Mouse (Mus musculus): ENCODE measurements around the gene Nif3l1. TPM values are rescaled to one million over a fixed set of nuclear protein-coding genes. Genes with fewer than 3 reads are reported as not detected.

Nif3l1 gene
- polyA plus RNA-seq, 1 experiment from 2014 or later = 28.5 TPM

- Histone ChIP-seq H3K4me1 (ENCODE audit: control insufficient read depth in 2 of 2, insufficient read depth in 2 of 2, low read length in 2 of 2) (peaks cover 3 to 4% of the 10 kb centered on the region in 2 experiments; a peak in 3 of 4 replicates), H3K4me2 (ENCODE audit: low read length) (no peak overlapping the region), H3K27ac (replicated peaks in 1 of 2; ENCODE audit: control insufficient read depth in 1 of 2, insufficient read depth in 1 of 2, low read depth in 2 of 2, low read length in 2 of 2) (no peak overlapping the region; a peak in 1 of 4 replicates), H3K27me3 (ENCODE audit: control insufficient read depth, insufficient read depth, low read length) (no peaks in the 10 kb centered on the region), H3K4me3 (ENCODE audit: control insufficient read depth in 1 of 2, insufficient read depth in 1 of 2, low read depth in 1 of 2, low read length in 2 of 2) (no peak overlapping the region), H3K36me3 (ENCODE audit: control insufficient read depth, insufficient read depth, low read length) (peaks cover 99% of the 10 kb centered on the region), H3K9me3 (ENCODE audit: control insufficient read depth, low read length) (no peaks in the 10 kb centered on the region), H3K9ac (ENCODE audit: low read length) (no peak overlapping the region)
- ATAC-seq (ENCODE audit: insufficient number of reproducible peaks, insufficient read depth, low FRiP score, low read depth) = no peak
- WGBS = 81% methylated on average over 5 of the region's 5 CpGs
Measured at GRCm38 (mm10) chr1:58458175-58458574, 13.2 kb downstream of the Nif3l1 start.

- no peaks in the 10 kb centered on the region for H3K27me3 ChIP-seq (ENCODE audit: control insufficient read depth, insufficient read depth, low read length)
- no peak for ATAC-seq (ENCODE audit: insufficient number of reproducible peaks, insufficient read depth, low FRiP score, low read depth)
- H3K27ac ChIP-seq (replicated peaks in 1 of 2; ENCODE audit: control insufficient read depth in 1 of 2, insufficient read depth in 1 of 2, low read depth in 2 of 2, low read length in 2 of 2) = peak overlapping the region in 1 of 2 experiments; percentile 49; a peak in 2 of 4 replicates
- WGBS = 28% methylated on average over 2 of the region's 2 CpGs
- peaks cover 3 to 4% of the 10 kb centered on the region in 2 experiments; a peak in 3 of 4 replicates for H3K4me1 ChIP-seq (ENCODE audit: control insufficient read depth in 2 of 2, insufficient read depth in 2 of 2, low read length in 2 of 2)
- H3K9ac ChIP-seq (ENCODE audit: low read length) = no peak overlapping the region
- H3K9me3 ChIP-seq (ENCODE audit: control insufficient read depth, low read length) = no peaks in the 10 kb centered on the region
- peaks cover 99% of the 10 kb centered on the region for H3K36me3 ChIP-seq (ENCODE audit: control insufficient read depth, insufficient read depth, low read length)
- no peak overlapping the region for H3K4me2 ChIP-seq (ENCODE audit: low read length)
- no peak overlapping the region for H3K4me3 ChIP-seq (ENCODE audit: control insufficient read depth in 1 of 2, insufficient read depth in 1 of 2, low read depth in 1 of 2, low read length in 2 of 2)
Measured at GRCm38 (mm10) chr1:58458867-58459266, 13.9 kb downstream of the Nif3l1 start.

- Histone ChIP-seq H3K36me3 (ENCODE audit: control insufficient read depth, insufficient read depth, low read length) (peaks cover 100% of the 10 kb centered on the region), H3K27ac (replicated peaks in 1 of 2; ENCODE audit: control insufficient read depth in 1 of 2, insufficient read depth in 1 of 2, low read depth in 2 of 2, low read length in 2 of 2) (no peak overlapping the region), H3K9ac (ENCODE audit: low read length) (no peak overlapping the region), H3K4me1 (ENCODE audit: control insufficient read depth in 2 of 2, insufficient read depth in 2 of 2, low read length in 2 of 2) (peaks cover 3 to 4% of the 10 kb centered on the region in 2 experiments; a peak in 3 of 4 replicates), H3K4me3 (ENCODE audit: control insufficient read depth in 1 of 2, insufficient read depth in 1 of 2, low read depth in 1 of 2, low read length in 2 of 2) (no peak overlapping the region), H3K4me2 (ENCODE audit: low read length) (no peak overlapping the region), H3K27me3 (ENCODE audit: control insufficient read depth, insufficient read depth, low read length) (no peaks in the 10 kb centered on the region), H3K9me3 (ENCODE audit: control insufficient read depth, low read length) (no peaks in the 10 kb centered on the region)
- no peak for ATAC-seq (ENCODE audit: insufficient number of reproducible peaks, insufficient read depth, low FRiP score, low read depth)
- 97% methylated on average over 3 of the region's 3 CpGs for WGBS
Measured at GRCm38 (mm10) chr1:58460566-58460965, 15.6 kb downstream of the Nif3l1 start.

- peaks cover 92% of the 10 kb centered on the region for H3K36me3 ChIP-seq (ENCODE audit: control insufficient read depth, insufficient read depth, low read length)
- H3K9me3 ChIP-seq (ENCODE audit: control insufficient read depth, low read length) = no peaks in the 10 kb centered on the region
- H3K9ac ChIP-seq (ENCODE audit: low read length) = no peak overlapping the region
- ATAC-seq (ENCODE audit: insufficient number of reproducible peaks, insufficient read depth, low FRiP score, low read depth) = no peak
- no peak overlapping the region for H3K4me2 ChIP-seq (ENCODE audit: low read length)
- H3K4me3 ChIP-seq (ENCODE audit: control insufficient read depth in 1 of 2, insufficient read depth in 1 of 2, low read depth in 1 of 2, low read length in 2 of 2) = no peak overlapping the region
- 76% methylated on average over 2 of the region's 2 CpGs for WGBS
- no peaks in the 10 kb centered on the region for H3K27me3 ChIP-seq (ENCODE audit: control insufficient read depth, insufficient read depth, low read length)
- H3K27ac ChIP-seq (replicated peaks in 1 of 2; ENCODE audit: control insufficient read depth in 1 of 2, insufficient read depth in 1 of 2, low read depth in 2 of 2, low read length in 2 of 2) = no peak overlapping the region
- H3K4me1 ChIP-seq (ENCODE audit: control insufficient read depth in 2 of 2, insufficient read depth in 2 of 2, low read length in 2 of 2) = no peaks in the 10 kb centered on the region
Measured at GRCm38 (mm10) chr1:58463935-58464334, 19.0 kb downstream of the Nif3l1 start.

DNA sequence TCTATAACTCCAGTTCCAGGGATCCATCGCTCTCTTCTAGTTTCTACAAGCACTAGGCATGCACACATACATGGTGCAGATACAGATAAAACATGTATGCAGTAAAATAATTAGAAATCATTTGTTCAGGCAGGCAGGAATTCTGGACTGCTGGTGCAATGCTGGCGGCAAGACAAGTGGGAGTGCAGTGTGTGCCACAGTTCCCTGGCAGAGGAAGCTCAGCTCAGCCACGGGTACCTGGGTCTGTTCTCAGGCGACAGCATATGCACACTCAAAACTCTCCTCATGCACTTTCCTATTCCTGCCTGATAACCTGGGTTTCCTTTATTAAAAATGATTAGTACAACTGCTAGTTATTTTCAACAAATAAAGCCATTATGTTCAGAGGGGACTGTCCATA is 20.1 kb downstream of the Nif3l1 start:
- Histone ChIP-seq H3K4me1 (ENCODE audit: control insufficient read depth in 2 of 2, insufficient read depth in 2 of 2, low read length in 2 of 2) (no peaks in the 10 kb centered on the region), H3K4me3 (ENCODE audit: control insufficient read depth in 1 of 2, insufficient read depth in 1 of 2, low read depth in 1 of 2, low read length in 2 of 2) (no peak overlapping the region), H3K9ac (ENCODE audit: low read length) (no peak overlapping the region), H3K36me3 (ENCODE audit: control insufficient read depth, insufficient read depth, low read length) (peaks cover 92% of the 10 kb centered on the region), H3K27me3 (ENCODE audit: control insufficient read depth, insufficient read depth, low read length) (no peaks in the 10 kb centered on the region), H3K27ac (replicated peaks in 1 of 2; ENCODE audit: control insufficient read depth in 1 of 2, insufficient read depth in 1 of 2, low read depth in 2 of 2, low read length in 2 of 2) (no peak overlapping the region), H3K4me2 (ENCODE audit: low read length) (no peak overlapping the region), H3K9me3 (ENCODE audit: control insufficient read depth, low read length) (no peaks in the 10 kb centered on the region)
- ATAC-seq (ENCODE audit: insufficient number of reproducible peaks, insufficient read depth, low FRiP score, low read depth) = no peak
- 92% methylated on average over 4 of the region's 4 CpGs for WGBS

GRCm38 (mm10) chr1:58465561-58465960 is 20.6 kb downstream of the Nif3l1 start:
- Histone ChIP-seq H3K27me3 (ENCODE audit: control insufficient read depth, insufficient read depth, low read length) (no peaks in the 10 kb centered on the region), H3K9me3 (ENCODE audit: control insufficient read depth, low read length) (no peaks in the 10 kb centered on the region), H3K9ac (ENCODE audit: low read length) (no peak overlapping the region), H3K36me3 (ENCODE audit: control insufficient read depth, insufficient read depth, low read length) (peaks cover 92% of the 10 kb centered on the region), H3K4me2 (ENCODE audit: low read length) (no peak overlapping the region), H3K4me1 (ENCODE audit: control insufficient read depth in 2 of 2, insufficient read depth in 2 of 2, low read length in 2 of 2) (no peaks in the 10 kb centered on the region), H3K27ac (replicated peaks in 1 of 2; ENCODE audit: control insufficient read depth in 1 of 2, insufficient read depth in 1 of 2, low read depth in 2 of 2, low read length in 2 of 2) (no peak overlapping the region), H3K4me3 (ENCODE audit: control insufficient read depth in 1 of 2, insufficient read depth in 1 of 2, low read depth in 1 of 2, low read length in 2 of 2) (no peak overlapping the region)
- 92% methylated on average over 4 of the region's 4 CpGs for WGBS
- ATAC-seq (ENCODE audit: insufficient number of reproducible peaks, insufficient read depth, low FRiP score, low read depth) = no peak

- Histone ChIP-seq H3K9ac (ENCODE audit: low read length) (no peak overlapping the region), H3K4me3 (ENCODE audit: control insufficient read depth in 1 of 2, insufficient read depth in 1 of 2, low read depth in 1 of 2, low read length in 2 of 2) (no peak overlapping the region), H3K4me1 (ENCODE audit: control insufficient read depth in 2 of 2, insufficient read depth in 2 of 2, low read length in 2 of 2) (no peaks in the 10 kb centered on the region), H3K36me3 (ENCODE audit: control insufficient read depth, insufficient read depth, low read length) (peaks cover 86% of the 10 kb centered on the region), H3K9me3 (ENCODE audit: control insufficient read depth, low read length) (no peaks in the 10 kb centered on the region), H3K27ac (replicated peaks in 1 of 2; ENCODE audit: control insufficient read depth in 1 of 2, insufficient read depth in 1 of 2, low read depth in 2 of 2, low read length in 2 of 2) (no peak overlapping the region), H3K4me2 (ENCODE audit: low read length) (no peak overlapping the region), H3K27me3 (ENCODE audit: control insufficient read depth, insufficient read depth, low read length) (no peaks in the 10 kb centered on the region)
- no peak for ATAC-seq (ENCODE audit: insufficient number of reproducible peaks, insufficient read depth, low FRiP score, low read depth)
- 97% methylated on average over 8 of the region's 8 CpGs for WGBS
Measured at GRCm38 (mm10) chr1:58475662-58476061, 30.7 kb downstream of the Nif3l1 start.

DNA sequence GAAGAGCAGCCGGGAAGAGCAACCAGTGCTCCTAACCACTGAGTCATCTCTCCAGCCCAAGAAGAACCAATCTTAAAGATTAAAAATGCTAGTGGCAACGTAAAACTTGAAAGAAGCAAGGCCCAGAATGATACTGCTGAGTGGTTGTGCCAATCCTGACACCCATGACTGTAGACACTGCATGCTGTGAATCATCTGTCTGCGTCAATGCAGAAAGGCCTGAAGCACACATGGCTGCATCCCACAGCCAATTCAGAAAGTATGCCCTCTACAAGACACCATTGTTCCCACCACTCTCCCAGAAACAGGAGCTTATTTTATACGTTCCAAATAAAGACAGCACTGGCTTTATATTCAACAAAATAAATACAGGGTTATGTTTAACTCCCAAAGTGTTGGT is 37.7 kb downstream of the Nif3l1 start:
- Histone ChIP-seq H3K4me2 (ENCODE audit: low read length) (no peak overlapping the region), H3K27me3 (ENCODE audit: control insufficient read depth, insufficient read depth, low read length) (no peaks in the 10 kb centered on the region), H3K9ac (ENCODE audit: low read length) (no peak overlapping the region), H3K9me3 (ENCODE audit: control insufficient read depth, low read length) (no peaks in the 10 kb centered on the region), H3K36me3 (ENCODE audit: control insufficient read depth, insufficient read depth, low read length) (peaks cover 80% of the 10 kb centered on the region), H3K27ac (replicated peaks in 1 of 2; ENCODE audit: control insufficient read depth in 1 of 2, insufficient read depth in 1 of 2, low read depth in 2 of 2, low read length in 2 of 2) (no peak overlapping the region), H3K4me1 (ENCODE audit: control insufficient read depth in 2 of 2, insufficient read depth in 2 of 2, low read length in 2 of 2) (no peaks in the 10 kb centered on the region), H3K4me3 (ENCODE audit: control insufficient read depth in 1 of 2, insufficient read depth in 1 of 2, low read depth in 1 of 2, low read length in 2 of 2) (no peak overlapping the region)
- 90% methylated on average over 4 of the region's 4 CpGs for WGBS
- no peak for ATAC-seq (ENCODE audit: insufficient number of reproducible peaks, insufficient read depth, low FRiP score, low read depth)
